Mouse (Mus musculus) liver, embryonic 15.5 days (tissue): ENCODE measurements around the gene Paqr9. TPM values are rescaled to one million over a fixed set of nuclear protein-coding genes. Genes with fewer than 3 reads are reported as not detected.
A peak's percentile ranks its signal among the peaks of the same experiment; 100 is the strongest.

Experiments
- ATAC-seq: fragments of 200-750 bp; cut with Nextera tagmentation; 2 replicates; pipeline ENCODE4 v1.8.0; 2017; ENCODE audit warnings: moderate number of reproducible peaks, mild to moderate bottlenecking, moderate library complexity; ENCODE audit not compliant: insufficient read depth
- H3K27ac ChIP-seq: fragments of 300-500 bp; sonication (generic); replicated peaks from 2 replicates; pipeline ENCODE4 v1.5.1; 2015; ENCODE audit warnings: mild to moderate bottlenecking, inconsistent platforms
- H3K27me3 ChIP-seq: fragments of 300-500 bp; sonication (generic); 2 replicates; pipeline ENCODE4 v1.6.1; 2015; ENCODE audit warnings: mild to moderate bottlenecking, inconsistent platforms
- H3K36me3 ChIP-seq: fragments of 300-500 bp; sonication (generic); replicated peaks from 2 replicates; pipeline ENCODE4 v1.6.1; 2015; ENCODE audit warnings: moderate library complexity, mild to moderate bottlenecking, inconsistent platforms
- H3K4me1 ChIP-seq: fragments of 300-500 bp; sonication (generic); replicated peaks from 2 replicates; pipeline ENCODE4 v1.6.1; 2015; ENCODE audit warnings: inconsistent platforms
- H3K4me2 ChIP-seq: fragments of 300-500 bp; sonication (generic); 2 replicates; pipeline ENCODE4 v1.6.1; 2015; ENCODE audit warnings: moderate library complexity, mild to moderate bottlenecking, inconsistent platforms
- H3K4me3 ChIP-seq: fragments of 300-500 bp; sonication (generic); replicated peaks from 2 replicates; pipeline ENCODE4 v1.5.1; 2015; ENCODE audit warnings: mild to moderate bottlenecking, inconsistent platforms
- H3K9ac ChIP-seq: fragments of 300-500 bp; sonication (generic); 2 replicates; pipeline ENCODE4 v1.6.1; 2015; ENCODE audit warnings: moderate library complexity, mild to moderate bottlenecking, inconsistent platforms
- H3K9me3 ChIP-seq: fragments of 300-500 bp; sonication (generic); replicated peaks from 2 replicates; pipeline ENCODE4 v1.6.1; 2016; ENCODE audit warnings: inconsistent platforms
- WGBS: fragments of 180-500 bp; shearing (Covaris S2); methylation state at CpG from one replicate; pipeline ENCODE4 v1.1.7; 2015; ENCODE audit warnings: mixed read lengths; ENCODE audit not compliant: insufficient replicate concordance; 5-methylcytosine and 5-hydroxymethylcytosine counted together
- polyA plus RNA-seq: library from polyadenylated mRNA; unstranded; fragments of >200 nt; fragmentation: Nextera tagmentation; extraction: Ambion mirVana; gene quantifications from 2 replicates; pipeline ENCODE4 v1.2.1, GENCODE M21; 2015

Gene Paqr9
- polyA plus RNA-seq, 1 experiment from 2014 or later, result 13.3 TPM

DNA sequence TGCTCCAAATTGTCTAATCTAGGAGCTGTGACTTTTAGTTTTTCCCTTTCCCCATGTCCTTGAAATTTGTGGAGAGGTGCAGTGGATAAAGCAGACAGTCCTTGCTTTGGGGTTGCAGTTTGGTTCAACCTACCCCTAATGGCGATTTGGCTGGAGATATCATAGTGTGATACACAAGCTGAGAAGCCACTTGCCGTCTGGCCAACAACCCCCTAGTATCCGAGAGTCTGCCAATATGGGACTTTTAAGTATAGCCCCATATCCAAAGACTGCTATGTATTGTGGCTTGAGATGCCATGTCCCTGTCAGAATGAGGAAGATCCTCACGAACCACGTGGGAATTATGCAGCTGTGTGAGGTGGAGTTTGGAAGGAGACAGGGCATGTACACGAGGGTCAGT lies 34.1 kb upstream of the Paqr9 start:
- Histone ChIP-seq H3K36me3 (no peaks in the 10 kb centered on the region), H3K4me2 (no peak overlapping the region), H3K27ac (no peak overlapping the region), H3K4me1 (peaks cover 13% of the 10 kb centered on the region; the same call in 1 of the 2 replicates), H3K4me3 (no peak overlapping the region), H3K9me3 (no peaks in the 10 kb centered on the region), H3K9ac (no peak overlapping the region), H3K27me3 (no peaks in the 10 kb centered on the region)
- ATAC-seq, result no peak
- WGBS, result 56% methylated on average over 6 of the region's 6 CpGs

DNA sequence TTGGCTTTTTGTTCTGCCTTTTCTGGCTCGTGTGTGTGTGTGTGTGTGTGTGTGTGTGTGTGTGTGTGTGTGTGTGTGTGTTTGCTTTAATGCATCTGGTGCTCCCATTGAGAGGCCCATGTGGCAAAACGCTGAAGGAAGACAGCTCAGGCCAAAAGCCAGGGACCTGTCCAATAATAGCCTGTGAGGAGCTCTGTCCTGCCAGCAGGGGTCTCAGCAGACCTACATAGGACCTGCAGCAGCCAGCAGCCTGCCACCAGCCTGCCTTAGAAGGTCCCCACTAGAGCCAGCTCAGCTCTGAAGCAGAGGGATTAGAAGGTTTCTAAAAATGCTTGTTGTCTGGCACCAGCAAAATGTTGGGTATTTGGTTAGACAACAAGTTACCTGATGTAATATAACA lies 33.5 kb upstream of the Paqr9 start:
- H3K4me1 ChIP-seq, result peaks cover 13% of the 10 kb centered on the region; the same call in 1 of the 2 replicates
- no peaks in the 10 kb centered on the region for H3K36me3 ChIP-seq
- no peak for ATAC-seq
- H3K27me3 ChIP-seq, result no peaks in the 10 kb centered on the region
- no peak overlapping the region for H3K27ac ChIP-seq
- no peak overlapping the region for H3K9ac ChIP-seq
- no peaks in the 10 kb centered on the region for H3K9me3 ChIP-seq
- 32% methylated on average over 2 of the region's 2 CpGs for WGBS
- no peak overlapping the region for H3K4me2 ChIP-seq
- H3K4me3 ChIP-seq, result no peak overlapping the region

DNA sequence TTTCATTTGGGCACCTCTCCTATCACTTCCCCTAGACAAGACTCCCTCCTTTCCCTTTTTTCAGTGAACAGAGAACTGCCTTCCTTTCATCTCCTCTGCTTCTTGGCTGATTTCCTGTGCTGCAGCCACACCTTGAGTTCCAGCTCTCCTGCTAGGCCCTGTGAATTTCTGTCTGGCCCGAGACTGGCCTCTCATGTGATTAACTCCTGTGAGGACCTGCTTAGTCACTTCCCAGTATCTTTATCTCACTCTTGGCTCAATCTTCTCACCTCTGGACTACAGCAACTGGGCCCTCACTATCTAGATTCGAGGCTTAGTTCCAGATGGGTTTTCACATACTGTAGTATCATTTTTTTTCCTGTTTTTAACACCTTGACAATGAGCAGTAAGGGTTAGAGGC lies 31.8 kb upstream of the Paqr9 start:
- H3K4me1 ChIP-seq, result peaks cover 6% of the 10 kb centered on the region; the same call in 1 of the 2 replicates
- H3K4me2 ChIP-seq, result no peak overlapping the region
- 9% methylated on average over 2 of the region's 2 CpGs for WGBS
- no peaks in the 10 kb centered on the region for H3K27me3 ChIP-seq
- no peak overlapping the region for H3K4me3 ChIP-seq
- no peak overlapping the region for H3K9ac ChIP-seq
- ATAC-seq, result no peak
- H3K36me3 ChIP-seq, result no peaks in the 10 kb centered on the region
- no peaks in the 10 kb centered on the region for H3K9me3 ChIP-seq
- no peak overlapping the region for H3K27ac ChIP-seq

DNA sequence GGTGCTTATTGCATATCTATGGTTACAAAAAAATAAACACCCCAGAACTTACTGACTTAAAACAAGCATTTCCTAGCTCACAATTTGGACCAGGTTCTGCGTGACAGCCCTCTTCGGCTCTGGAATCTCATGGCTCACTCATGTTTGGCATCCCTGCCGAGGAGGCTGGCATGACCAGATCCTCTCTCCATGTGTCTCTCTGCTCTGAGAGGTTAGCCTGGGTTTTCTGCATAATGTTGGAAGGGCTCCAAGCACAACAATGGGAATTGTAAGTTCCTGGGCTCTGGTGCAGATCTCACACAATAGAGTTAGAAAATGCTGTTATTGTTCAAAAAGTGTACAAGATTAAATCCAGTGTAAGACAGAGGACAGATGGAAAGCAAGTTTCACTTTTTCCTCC lies 28.3 kb upstream of the Paqr9 start:
- 62% methylated on average over 3 of the region's 3 CpGs for WGBS

DNA sequence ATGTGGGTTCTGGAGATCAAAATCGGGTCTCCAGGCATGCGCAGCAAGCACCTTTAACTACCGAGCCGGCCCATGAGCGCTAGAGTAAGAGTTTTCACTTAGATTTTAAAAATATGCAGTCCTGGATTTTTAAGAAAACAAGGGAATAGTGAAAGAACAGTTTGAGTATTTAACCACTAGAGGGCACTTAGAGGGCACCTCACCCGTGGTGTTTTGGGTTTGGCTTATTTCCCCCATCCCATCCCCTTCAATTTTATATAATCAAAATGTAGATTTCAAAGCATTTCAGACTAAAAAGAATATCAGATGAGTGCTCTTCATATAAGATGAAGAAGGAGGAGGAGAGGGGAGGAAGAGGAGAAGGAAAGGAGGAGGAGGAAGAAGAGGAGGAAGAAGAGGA lies 25.6 kb upstream of the Paqr9 start:
- ATAC-seq, result no peak
- Histone ChIP-seq H3K9ac (no peak overlapping the region), H3K4me2 (no peak overlapping the region), H3K9me3 (no peaks in the 10 kb centered on the region), H3K4me1 (no peaks in the 10 kb centered on the region), H3K27me3 (no peaks in the 10 kb centered on the region), H3K4me3 (no peak overlapping the region), H3K36me3 (no peaks in the 10 kb centered on the region), H3K27ac (no peak overlapping the region)
- WGBS, result 33% methylated on average over 6 of the region's 6 CpGs

More for the DNA sequence above, 28.3 kb upstream of the Paqr9 start:
- no peak for ATAC-seq
- H3K36me3 ChIP-seq, result no peaks in the 10 kb centered on the region
- no peak overlapping the region for H3K4me3 ChIP-seq
- no peak overlapping the region for H3K27ac ChIP-seq
- H3K9me3 ChIP-seq, result no peaks in the 10 kb centered on the region
- no peak overlapping the region for H3K9ac ChIP-seq
- no peaks in the 10 kb centered on the region for H3K27me3 ChIP-seq
- H3K4me1 ChIP-seq, result peaks cover 6% of the 10 kb centered on the region; the same call in 1 of the 2 replicates
- no peak overlapping the region for H3K4me2 ChIP-seq

- Histone ChIP-seq H3K9me3 (no peaks in the 10 kb centered on the region), H3K27ac (no peak overlapping the region), H3K9ac (no peak overlapping the region), H3K4me2 (no peak overlapping the region), H3K4me3 (no peak overlapping the region), H3K4me1 (peaks cover 6% of the 10 kb centered on the region; the same call in 1 of the 2 replicates), H3K27me3 (no peaks in the 10 kb centered on the region), H3K36me3 (no peaks in the 10 kb centered on the region)
- ATAC-seq, result no peak
- WGBS, result 49% methylated on average over 2 of the region's 2 CpGs
Observed at GRCm38 (mm10) chr9:95539176-95539800, 20.2 kb upstream of the Paqr9 start.

DNA sequence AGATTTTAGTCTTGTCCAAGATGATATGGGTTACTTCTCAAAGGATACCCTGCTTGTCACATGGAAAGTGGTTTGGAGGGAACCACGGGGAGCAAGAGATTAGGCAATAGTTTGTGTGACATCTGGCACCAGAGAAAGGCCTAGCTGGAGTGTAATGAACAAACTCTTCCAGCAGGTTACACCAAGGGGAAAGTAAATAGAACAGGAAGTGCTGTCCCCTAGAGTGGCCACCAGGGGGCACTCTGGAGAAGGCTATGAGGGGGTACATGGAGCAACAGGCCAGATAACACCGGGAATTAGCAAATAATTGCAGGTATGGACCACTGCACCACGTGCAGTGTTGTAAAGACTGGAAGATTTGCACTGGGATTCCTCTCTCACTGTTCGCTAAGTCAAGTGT lies 19.0 kb upstream of the Paqr9 start:
- Histone ChIP-seq H3K27me3 (no peaks in the 10 kb centered on the region), H3K27ac (peak overlapping the region; percentile 15; the same call in 1 of the 2 replicates), H3K4me1 (peaks cover 6% of the 10 kb centered on the region), H3K4me3 (no peak overlapping the region), H3K9me3 (no peaks in the 10 kb centered on the region), H3K4me2 (no peak overlapping the region), H3K36me3 (no peaks in the 10 kb centered on the region), H3K9ac (no peak overlapping the region)
- 32% methylated on average over 4 of the region's 4 CpGs for WGBS
- ATAC-seq, result peak; percentile 53; the same call in 1 of the 2 replicates

GRCm38 (mm10) chr9:95541208-95541607 lies 18.2 kb upstream of the Paqr9 start:
- ATAC-seq, result no peak
- Histone ChIP-seq H3K27ac (peak overlapping the region; percentile 15; the same call in 1 of the 2 replicates), H3K9ac (no peak overlapping the region), H3K4me1 (peaks cover 9% of the 10 kb centered on the region), H3K9me3 (no peaks in the 10 kb centered on the region), H3K36me3 (no peaks in the 10 kb centered on the region), H3K27me3 (no peaks in the 10 kb centered on the region), H3K4me2 (no peak overlapping the region), H3K4me3 (no peak overlapping the region)

- H3K27me3 ChIP-seq, result no peaks in the 10 kb centered on the region
- H3K36me3 ChIP-seq, result no peaks in the 10 kb centered on the region
- H3K4me2 ChIP-seq, result peak overlapping the region; percentile 26; the same call in 1 of the 2 replicates
- H3K9ac ChIP-seq, result no peak overlapping the region
- 72% methylated on average over 15 of the region's 15 CpGs for WGBS
- H3K9me3 ChIP-seq, result no peaks in the 10 kb centered on the region
- peaks cover 15% of the 10 kb centered on the region for H3K4me1 ChIP-seq
- ATAC-seq, result no peak
- H3K27ac ChIP-seq, result peak overlapping the region; percentile 67
- H3K4me3 ChIP-seq, result no peak overlapping the region
Observed at GRCm38 (mm10) chr9:95541650-95542432, 17.6 kb upstream of the Paqr9 start.

DNA sequence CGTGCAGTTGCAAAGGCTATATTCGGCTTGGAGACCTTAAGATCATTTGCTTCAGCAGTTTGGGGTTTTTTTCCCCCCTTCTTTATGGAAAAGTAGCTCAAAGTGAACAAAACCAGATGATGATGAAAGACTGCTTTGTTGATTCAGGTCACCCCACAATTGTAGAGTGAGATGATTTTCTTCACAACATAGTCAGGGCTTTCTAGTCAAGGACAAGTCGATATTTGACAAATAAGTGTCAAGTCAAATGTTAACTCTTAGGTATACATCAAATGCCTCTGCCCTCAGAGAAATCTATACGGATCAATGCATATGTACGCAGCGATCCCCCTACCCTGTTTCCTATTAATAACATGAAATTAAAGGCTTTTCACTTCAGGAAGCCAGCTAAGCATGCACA lies 17.0 kb upstream of the Paqr9 start:
- Histone ChIP-seq H3K4me2 (peak overlapping the region; percentile 26; the same call in 1 of the 2 replicates), H3K4me3 (no peak overlapping the region), H3K27me3 (no peaks in the 10 kb centered on the region), H3K9me3 (no peaks in the 10 kb centered on the region), H3K4me1 (peaks cover 22% of the 10 kb centered on the region), H3K36me3 (no peaks in the 10 kb centered on the region), H3K9ac (no peak overlapping the region), H3K27ac (peak overlapping the region; percentile 67; the same call in 1 of the 2 replicates)
- ATAC-seq, result peak; percentile 36
- WGBS, result 73% methylated on average over 6 of the region's 6 CpGs

- Histone ChIP-seq H3K36me3 (no peaks in the 10 kb centered on the region), H3K27ac (no peak overlapping the region), H3K27me3 (no peaks in the 10 kb centered on the region), H3K9ac (no peak overlapping the region), H3K9me3 (no peaks in the 10 kb centered on the region), H3K4me3 (no peak overlapping the region), H3K4me2 (no peak overlapping the region), H3K4me1 (peaks cover 39% of the 10 kb centered on the region)
- WGBS, result 81% methylated on average over 4 of the region's 4 CpGs
- no peak for ATAC-seq
Observed at GRCm38 (mm10) chr9:95544598-95544997, 14.9 kb upstream of the Paqr9 start.
